Mouse (Mus musculus) adrenal gland, adult 10 weeks (tissue): ENCODE data around the gene Tifab. TPM values are rescaled to one million over a fixed set of nuclear protein-coding genes. Genes with fewer than 3 reads are reported as not detected.

Source experiments
- polyA plus RNA-seq: library from polyadenylated mRNA; stranded (reverse); fragments of 350-450 nt; fragmentation: Illumina TruSeq; extraction: RNeasy Lipid Tissue Mini Kit (QIAGEN cat#74804); gene quantifications from one replicate; pipeline ENCODE4 v1.2.3, GENCODE M21; 2014; ENCODE audit warnings: low read depth, low replicate concordance

The Tifab gene
- 1.1 TPM for polyA plus RNA-seq

GRCm38 (mm10) chr13:56178416-56179035 is at the start of gene Tifab:
TSS of gene Tifab (minus strand) at chr13:56178885.

GRCm38 (mm10) chr13:56136200-56136599 is 42.5 kb downstream of the Tifab start, which contains the start of gene H2afy:
TSS of gene H2afy (minus strand) at chr13:56136361.

Other genes with a start within 250 kb of the Tifab start
- 19.6 TPM for gene H2afy, start 42.5 kb downstream of the Tifab start, polyA plus RNA-seq
- gene Neurog1, start 73.3 kb upstream of the Tifab start, polyA plus RNA-seq: not detected
- 19.1 TPM for gene Cxcl14, start 117.7 kb upstream of the Tifab start, polyA plus RNA-seq
- gene Gm3045, start 247.7 kb upstream of the Tifab start, polyA plus RNA-seq: not detected